Mouse (Mus musculus): Measurements from ENCODE around the gene Nck2. TPM values are rescaled to one million over a fixed set of nuclear protein-coding genes. Genes with fewer than 3 reads are reported as not detected.

The Nck2 gene
- polyA plus RNA-seq, 1 experiment: 39.1 TPM

DNA sequence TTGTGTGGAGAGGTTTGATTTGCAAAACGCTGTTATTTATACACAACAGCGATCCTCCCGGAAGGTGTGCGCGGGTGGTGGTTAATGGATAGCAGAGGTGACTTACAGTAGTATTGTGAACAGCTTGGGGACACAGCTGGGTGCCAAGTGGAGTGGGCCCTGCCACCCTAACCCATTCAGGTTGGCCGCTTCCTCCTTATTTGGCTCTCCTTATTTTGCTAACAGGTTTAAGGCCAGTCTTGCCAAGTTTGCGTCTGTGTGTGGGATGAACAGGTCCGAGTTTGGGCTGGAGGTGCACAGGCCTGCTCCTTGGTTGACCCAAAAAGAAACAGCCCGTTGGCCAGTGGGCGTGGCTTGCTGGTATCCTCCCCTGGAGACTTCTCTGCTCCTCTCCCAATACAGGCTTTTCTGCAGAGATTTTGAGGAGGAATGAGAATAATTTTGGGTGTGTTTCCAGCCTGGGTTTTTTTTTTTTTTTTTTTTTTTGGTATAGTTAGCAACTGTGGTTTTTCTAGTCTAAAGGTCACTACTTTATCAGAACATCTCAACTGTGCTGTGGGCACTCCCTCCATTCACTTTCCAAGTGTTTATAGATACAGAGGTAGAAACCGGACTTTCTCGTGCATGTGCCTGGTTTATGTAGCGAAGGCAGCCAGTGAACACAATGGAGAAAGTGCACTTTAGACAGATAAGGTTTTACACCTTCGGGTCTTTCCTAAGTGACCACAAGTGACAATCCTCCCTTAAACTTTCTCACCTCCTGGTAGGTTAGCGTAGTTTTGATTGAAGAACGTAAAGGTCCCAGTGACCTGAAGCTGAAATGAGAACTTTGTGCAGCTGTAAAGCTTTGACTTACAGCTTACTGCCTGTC lies 2.6 kb downstream of the Nck2 start:
- H3K4me1 ChIP-seq (ENCODE audit: control insufficient read depth, insufficient read depth, low read length): peaks cover 11% of the 10 kb centered on the region; the same call in 1 of the 2 replicates
- DNase-seq: peak; percentile 44
- peak overlapping the region; percentile 78 for H3K4me3 ChIP-seq (replicated peaks; ENCODE audit: extremely low read depth, low read depth, low read length)
- TF ChIP-seq POLR2A (IDR thresholded peaks at IDR 0.05; ENCODE audit: borderline replicate concordance, extremely low read depth, low read depth, low read length) (no peak), CTCF (IDR thresholded peaks at IDR 0.05; ENCODE audit: insufficient read depth, low read length) (no peak)
- 6% methylated on average over 16 of the region's 16 CpGs for WGBS

DNA sequence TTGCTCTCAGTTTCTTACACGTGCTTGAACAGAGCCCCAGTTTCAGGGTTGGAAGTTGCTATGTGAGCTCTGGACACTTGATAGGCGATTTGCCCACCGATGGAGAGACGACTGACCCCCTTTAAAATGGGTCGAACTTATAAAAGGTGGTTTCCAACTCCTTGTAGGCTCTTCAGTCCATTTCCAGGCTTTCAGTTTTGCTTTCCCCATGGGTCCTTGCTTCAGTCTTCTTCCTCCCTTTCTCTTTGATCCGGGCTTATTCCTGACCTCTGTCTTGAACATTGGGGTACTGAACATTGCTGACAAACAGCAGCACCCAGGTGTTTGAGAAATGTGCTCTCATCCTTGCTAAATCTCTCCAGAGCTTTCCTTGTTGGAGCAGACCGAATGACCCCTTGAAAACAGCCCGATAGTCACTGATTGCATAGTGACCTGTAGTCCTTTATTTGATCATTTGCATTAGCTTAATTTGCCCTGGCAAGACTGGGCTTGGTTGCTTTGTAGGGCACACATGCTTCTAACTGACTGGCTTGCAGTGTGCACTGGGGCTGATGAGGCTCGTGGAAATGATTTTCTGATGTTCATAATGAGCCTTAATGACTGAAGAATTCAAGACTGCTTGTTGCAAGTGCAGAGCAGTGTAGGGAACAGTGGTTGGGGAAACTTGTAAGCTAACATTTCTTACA lies 3.4 kb downstream of the Nck2 start:
- WGBS: 28% methylated on average over 9 of the region's 9 CpGs
- no peak for DNase-seq
- Histone ChIP-seq H3K4me1 (ENCODE audit: control insufficient read depth, insufficient read depth, low read length) (peaks cover 15% of the 10 kb centered on the region; the same call in 1 of the 2 replicates), H3K4me3 (replicated peaks; ENCODE audit: extremely low read depth, low read depth, low read length) (peak overlapping the region; percentile 15)
- TF ChIP-seq CTCF (IDR thresholded peaks at IDR 0.05; ENCODE audit: insufficient read depth, low read length) (no peak), POLR2A (IDR thresholded peaks at IDR 0.05; ENCODE audit: borderline replicate concordance, extremely low read depth, low read depth, low read length) (no peak)

DNA sequence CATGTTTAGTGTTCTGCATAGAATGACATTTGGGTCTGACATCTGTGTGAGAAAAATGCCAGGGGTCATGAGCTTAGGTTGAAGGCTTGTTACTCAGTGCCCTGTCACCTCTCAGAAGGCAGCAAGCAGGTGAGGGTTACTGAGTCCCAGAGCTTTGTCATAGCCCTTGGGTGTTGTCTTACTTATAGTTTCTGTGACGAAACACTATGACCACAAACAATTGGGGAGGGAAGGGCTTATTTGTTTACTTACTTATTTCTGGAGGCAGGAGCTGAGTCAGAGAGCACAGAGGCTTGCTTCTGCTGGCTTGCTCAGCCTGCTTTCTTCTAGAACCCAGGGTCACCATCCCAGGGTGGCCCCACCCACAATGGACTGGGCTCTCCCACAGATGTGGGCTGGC lies 6.4 kb downstream of the Nck2 start:
- no peak for TF ChIP-seq CTCF (IDR thresholded peaks at IDR 0.05; ENCODE audit: insufficient read depth, low read length)
- no peak for TF ChIP-seq POLR2A (IDR thresholded peaks at IDR 0.05; ENCODE audit: borderline replicate concordance, extremely low read depth, low read depth, low read length)
- Histone ChIP-seq H3K4me1 (ENCODE audit: control insufficient read depth, insufficient read depth, low read length) (peaks cover 15% of the 10 kb centered on the region; the same call in 1 of the 2 replicates), H3K4me3 (replicated peaks; ENCODE audit: extremely low read depth, low read depth, low read length) (no peak overlapping the region)
- DNase-seq: no peak
- 39% methylated on average over 1 of the region's 1 CpGs for WGBS

DNA sequence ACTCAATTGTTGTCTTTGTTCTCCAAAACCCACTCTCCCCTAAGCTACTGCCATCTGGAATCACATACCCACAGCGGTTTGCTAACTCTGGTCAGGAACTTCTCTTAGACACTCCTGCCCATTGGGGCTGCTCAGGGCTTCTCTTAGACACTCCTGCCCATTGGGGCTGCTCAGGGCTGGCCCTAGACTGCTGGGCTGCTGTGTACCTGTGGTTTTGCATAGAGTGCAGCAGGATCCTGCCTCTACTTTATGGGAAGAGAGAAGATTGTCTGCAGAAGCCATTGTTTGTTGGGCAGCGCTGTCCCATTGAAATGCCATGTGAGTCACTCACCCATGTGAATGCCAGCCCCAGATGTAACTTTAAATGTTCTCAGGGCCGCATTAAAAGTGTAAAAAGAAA lies 9.3 kb downstream of the Nck2 start:
- H3K4me1 ChIP-seq (ENCODE audit: control insufficient read depth, insufficient read depth, low read length): peaks cover 10% of the 10 kb centered on the region; the same call in 1 of the 2 replicates
- no peak for TF ChIP-seq POLR2A (IDR thresholded peaks at IDR 0.05; ENCODE audit: borderline replicate concordance, extremely low read depth, low read depth, low read length)
- no peak for TF ChIP-seq CTCF (IDR thresholded peaks at IDR 0.05; ENCODE audit: insufficient read depth, low read length)
- 81% methylated on average over 3 of the region's 3 CpGs for WGBS

DNA sequence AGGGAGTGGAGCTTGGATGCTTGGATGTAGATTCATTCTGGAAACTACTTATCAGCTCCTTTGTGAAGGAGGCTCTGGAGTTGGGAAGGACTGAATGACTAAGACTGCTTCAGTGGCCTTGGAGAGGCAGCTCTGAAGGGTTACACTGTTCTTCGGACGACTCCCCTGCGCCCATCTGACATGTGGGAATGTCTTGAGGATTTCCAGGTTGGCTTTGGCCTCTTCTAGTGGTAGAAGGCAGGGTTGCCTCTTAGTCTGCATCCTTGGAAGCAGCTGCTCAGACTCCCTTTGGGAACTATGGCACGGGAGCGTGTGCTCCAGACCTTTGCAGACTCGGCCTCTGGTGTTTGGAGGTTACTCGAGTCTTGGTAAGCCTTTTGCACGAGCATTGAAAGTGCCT lies 10.4 kb downstream of the Nck2 start:
- Histone ChIP-seq H3K4me1 (ENCODE audit: control insufficient read depth, insufficient read depth, low read length) (peaks cover 10% of the 10 kb centered on the region; the same call in 1 of the 2 replicates), H3K4me3 (replicated peaks; ENCODE audit: extremely low read depth, low read depth, low read length) (no peak overlapping the region)
- WGBS: 80% methylated on average over 8 of the region's 8 CpGs
- no peak for TF ChIP-seq CTCF (IDR thresholded peaks at IDR 0.05; ENCODE audit: insufficient read depth, low read length)
- TF ChIP-seq POLR2A (IDR thresholded peaks at IDR 0.05; ENCODE audit: borderline replicate concordance, extremely low read depth, low read depth, low read length): no peak
- DNase-seq: no peak

More for the DNA sequence above, 9.3 kb downstream of the Nck2 start:
- no peak overlapping the region for H3K4me3 ChIP-seq (replicated peaks; ENCODE audit: extremely low read depth, low read depth, low read length)
- DNase-seq: no peak

DNA sequence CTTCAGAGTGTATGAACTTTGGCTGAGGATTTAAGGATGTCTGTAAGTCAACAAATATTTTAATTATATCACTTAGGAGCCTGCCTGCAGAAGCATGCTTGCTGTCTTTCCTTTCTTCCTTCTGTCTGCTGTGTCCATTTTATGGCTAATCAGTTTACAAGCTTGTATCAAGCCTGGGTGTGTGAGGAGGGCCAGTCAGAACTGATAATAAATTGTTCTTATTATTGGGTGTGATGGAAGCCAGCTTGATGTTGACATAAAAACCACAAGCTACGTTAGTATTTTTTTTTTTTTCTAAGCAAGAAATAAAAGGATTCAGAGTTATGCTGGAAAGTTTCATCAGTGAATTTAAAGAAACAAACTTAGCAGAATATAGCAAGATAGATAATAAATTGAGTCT lies 10.8 kb downstream of the Nck2 start:
- H3K4me3 ChIP-seq (replicated peaks; ENCODE audit: extremely low read depth, low read depth, low read length): no peak overlapping the region
- DNase-seq: no peak
- H3K4me1 ChIP-seq (ENCODE audit: control insufficient read depth, insufficient read depth, low read length): peaks cover 10% of the 10 kb centered on the region; the same call in 1 of the 2 replicates
- TF ChIP-seq CTCF (IDR thresholded peaks at IDR 0.05; ENCODE audit: insufficient read depth, low read length) (no peak), POLR2A (IDR thresholded peaks at IDR 0.05; ENCODE audit: borderline replicate concordance, extremely low read depth, low read depth, low read length) (no peak)
- WGBS: 20% methylated on average over 1 of the region's 1 CpGs

DNA sequence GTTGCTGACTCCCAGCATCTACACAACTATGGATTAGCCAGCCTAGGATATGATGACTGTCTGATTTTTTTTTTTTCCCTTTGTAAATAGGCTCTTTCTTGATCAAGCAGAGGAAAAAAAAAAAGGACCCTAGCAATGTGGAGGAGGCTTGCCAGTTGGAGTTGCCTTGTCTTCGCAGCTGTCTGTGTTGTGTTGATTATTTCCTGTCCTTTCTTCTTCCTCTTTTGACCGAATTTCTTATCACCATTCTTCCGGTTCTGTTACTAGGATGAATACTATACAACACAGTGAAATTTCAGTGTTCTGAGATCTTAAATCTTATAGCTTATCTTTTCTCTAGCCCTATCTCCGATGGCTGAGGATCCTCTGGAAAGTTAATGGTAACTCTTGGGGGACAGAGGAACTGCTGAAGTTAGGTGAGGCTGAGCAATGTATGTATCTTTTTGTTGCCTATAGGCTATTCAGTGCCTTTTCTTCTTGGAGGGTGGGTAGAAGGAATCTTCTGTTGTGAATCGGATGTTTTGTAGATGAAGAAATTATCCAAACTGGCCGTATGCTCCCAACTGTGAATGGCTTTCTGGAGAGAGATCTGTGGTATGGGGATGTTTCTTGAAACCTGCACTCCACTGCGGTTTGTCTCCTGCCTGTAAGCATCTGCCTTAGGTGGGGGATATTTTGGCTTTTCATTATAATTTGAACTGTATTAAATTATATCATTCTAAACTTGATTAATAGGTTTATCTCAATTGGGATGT lies 12.8 kb downstream of the Nck2 start:
- TF ChIP-seq POLR2A (IDR thresholded peaks at IDR 0.05; ENCODE audit: borderline replicate concordance, extremely low read depth, low read depth, low read length) (no peak), CTCF (IDR thresholded peaks at IDR 0.05; ENCODE audit: insufficient read depth, low read length) (no peak)
- no peak for DNase-seq
- Histone ChIP-seq H3K4me3 (replicated peaks; ENCODE audit: extremely low read depth, low read depth, low read length) (no peak overlapping the region), H3K4me1 (ENCODE audit: control insufficient read depth, insufficient read depth, low read length) (peaks cover 4% of the 10 kb centered on the region; the same call in 1 of the 2 replicates)
- WGBS: 56% methylated on average over 7 of the region's 7 CpGs

DNA sequence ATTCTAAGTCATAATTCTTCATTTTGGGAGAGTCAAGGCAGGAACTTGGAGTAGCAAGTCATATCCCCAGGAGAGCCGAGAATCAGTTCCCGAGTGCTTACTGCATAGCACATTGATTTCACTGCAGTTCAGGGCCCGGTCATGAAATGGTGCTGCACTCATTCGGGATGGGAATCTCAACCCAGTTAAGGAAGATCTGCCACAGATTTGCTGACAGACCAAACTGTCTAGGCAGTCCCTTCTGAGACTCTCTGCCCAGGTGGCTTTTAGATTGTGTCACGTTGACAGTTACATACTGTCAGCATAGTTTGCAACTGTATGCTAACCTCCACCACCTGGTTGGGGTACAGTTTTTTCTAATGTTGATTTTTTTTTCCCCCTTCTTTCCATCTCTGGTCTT lies 16.1 kb downstream of the Nck2 start:
- no peak overlapping the region for H3K4me3 ChIP-seq (replicated peaks; ENCODE audit: extremely low read depth, low read depth, low read length)
- H3K4me1 ChIP-seq (ENCODE audit: control insufficient read depth, insufficient read depth, low read length): peaks cover 10% of the 10 kb centered on the region
- TF ChIP-seq CTCF (IDR thresholded peaks at IDR 0.05; ENCODE audit: insufficient read depth, low read length) (no peak), POLR2A (IDR thresholded peaks at IDR 0.05; ENCODE audit: borderline replicate concordance, extremely low read depth, low read depth, low read length) (no peak)
- no peak for DNase-seq
- 84% methylated on average over 5 of the region's 5 CpGs for WGBS

DNA sequence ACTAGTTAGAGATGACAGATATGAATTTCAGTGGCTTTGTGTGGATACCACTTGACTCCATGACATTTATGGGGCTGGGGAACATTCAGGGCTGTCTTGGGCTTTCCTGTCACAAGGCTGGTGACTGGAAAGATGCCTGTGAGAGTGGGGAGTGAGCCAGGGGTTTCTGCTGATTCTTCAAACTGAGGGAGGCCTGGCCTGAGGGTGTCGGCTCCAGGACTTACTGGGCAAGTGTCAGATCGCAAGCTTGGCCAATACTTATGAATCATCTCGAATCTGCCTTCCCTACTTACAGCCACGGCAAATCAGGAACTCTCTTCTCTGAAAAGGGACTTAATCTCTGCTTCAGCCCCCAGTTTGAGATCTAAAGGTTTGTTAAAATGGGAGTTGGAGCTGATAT lies 18.3 kb downstream of the Nck2 start:
- Histone ChIP-seq H3K4me1 (ENCODE audit: control insufficient read depth, insufficient read depth, low read length) (peaks cover 14% of the 10 kb centered on the region), H3K4me3 (replicated peaks; ENCODE audit: extremely low read depth, low read depth, low read length) (no peak overlapping the region)
- 35% methylated on average over 4 of the region's 4 CpGs for WGBS
- no peak for TF ChIP-seq POLR2A (IDR thresholded peaks at IDR 0.05; ENCODE audit: borderline replicate concordance, extremely low read depth, low read depth, low read length)
- TF ChIP-seq CTCF (IDR thresholded peaks at IDR 0.05; ENCODE audit: insufficient read depth, low read length): no peak
- no peak for DNase-seq

All from lung, adult 2 months (tissue).